9 mouse cellular contexts compared by ENCODE assay signal in genomic region chr1:155530561-155531457, GRCm38 (mm10). TPM values are rescaled to one million over a fixed set of nuclear protein-coding genes. Genes with fewer than 3 reads are reported as not detected.
DNase-seq lines count a peak whose midpoint lies in the region; ATAC-seq and TF ChIP-seq lines count a peak whose summit lies in the region.
"Had no signal": no experiment of that assay in that cellular context is flagged by ENCODE, and none has a peak within 500 bp of the region (broad histone marks: within the 10 kb centered on the region; RNA-seq: fewer than 3 reads in every experiment).

No protein-coding gene starts in this region.

- no peak for TF ChIP-seq EP300 in liver, postnatal 0 days (IDR thresholded peaks at IDR 0.05; ENCODE audit: low read depth)

- H3K27ac ChIP-seq in liver, postnatal 0 days (ENCODE audit: low read depth) = no peak overlapping the region
- no peak overlapping the region for H3K27ac ChIP-seq in liver, embryonic 11.5 days (ENCODE audit: low read depth, low read length)
- no peak overlapping the region for H3K27ac ChIP-seq in embryonic facial prominence, embryonic 11.5 days (replicated peaks; ENCODE audit: low read depth, low read length)
- peak overlapping the region; percentile 40; the same call in 1 of the 2 replicates for H3K27ac ChIP-seq in hindbrain, embryonic 13.5 days
- H3K27ac ChIP-seq in neural tube, embryonic 15.5 days (replicated peaks) = no peak overlapping the region
- H3K27ac ChIP-seq in intestine, embryonic 15.5 days = no peak overlapping the region
- H3K27ac ChIP-seq: lung, embryonic 15.5 days had no signal

- no peaks in the 10 kb centered on the region for H3K4me1 ChIP-seq in liver, postnatal 0 days (ENCODE audit: insufficient read depth)
- H3K4me1 ChIP-seq in liver, embryonic 11.5 days (replicated peaks; ENCODE audit: control insufficient read depth, insufficient read depth, low read length) = peaks cover 6% of the 10 kb centered on the region; the same call in 1 of the 2 replicates
- peaks cover 4% of the 10 kb centered on the region; the same call in 1 of the 2 replicates for H3K4me1 ChIP-seq in embryonic facial prominence, embryonic 11.5 days (ENCODE audit: control insufficient read depth, insufficient read depth, low read length)
- H3K4me1 ChIP-seq in hindbrain, embryonic 13.5 days (replicated peaks) = peaks cover 45% of the 10 kb centered on the region
- H3K4me1 ChIP-seq in neural tube, embryonic 15.5 days = peaks cover 30% of the 10 kb centered on the region
- peaks cover 12% of the 10 kb centered on the region for H3K4me1 ChIP-seq in intestine, embryonic 15.5 days (replicated peaks)

- H3K27me3 ChIP-seq in liver, postnatal 0 days (ENCODE audit: insufficient read depth, low read length) = no peaks in the 10 kb centered on the region
- 0 out of 2 replicates have a peak, but pooled peaks cover 2% of the 10 kb centered on the region for H3K27me3 ChIP-seq in liver, embryonic 11.5 days (replicated peaks; ENCODE audit: control insufficient read depth, insufficient read depth, low read length)
- no peaks in the 10 kb centered on the region for H3K27me3 ChIP-seq in embryonic facial prominence, embryonic 11.5 days (ENCODE audit: control insufficient read depth, insufficient read depth, low read length)
- H3K27me3 ChIP-seq in hindbrain, embryonic 13.5 days = peaks cover 11% of the 10 kb centered on the region
- no peaks in the 10 kb centered on the region for H3K27me3 ChIP-seq in neural tube, embryonic 15.5 days (replicated peaks)
- H3K27me3 ChIP-seq in intestine, embryonic 15.5 days (replicated peaks) = no peaks in the 10 kb centered on the region
- H3K27me3 ChIP-seq: lung, embryonic 15.5 days had no signal

- 0 out of 2 replicates have a peak overlapping the region, but pooled peaks have one; percentile 1 for H3K4me2 ChIP-seq in liver, postnatal 0 days (ENCODE audit: low read depth, low read length)
- no peak overlapping the region for H3K4me2 ChIP-seq in liver, embryonic 11.5 days
- H3K4me2 ChIP-seq in embryonic facial prominence, embryonic 11.5 days (ENCODE audit: low read depth, low read length) = no peak overlapping the region
- H3K4me2 ChIP-seq in hindbrain, embryonic 13.5 days = peak overlapping the region; percentile 39
- H3K4me2 ChIP-seq in neural tube, embryonic 15.5 days = peak overlapping the region; percentile 33
- H3K4me2 ChIP-seq in intestine, embryonic 15.5 days (replicated peaks) = no peak overlapping the region
- H3K4me2 ChIP-seq: lung, embryonic 15.5 days had no signal

- no peaks in the 10 kb centered on the region for H3K9me3 ChIP-seq in liver, postnatal 0 days (ENCODE audit: low read length)
- H3K9me3 ChIP-seq in liver, embryonic 11.5 days (ENCODE audit: control insufficient read depth, low read length) = no peaks in the 10 kb centered on the region
- H3K9me3 ChIP-seq in embryonic facial prominence, embryonic 11.5 days (replicated peaks; ENCODE audit: control insufficient read depth, low read length) = no peaks in the 10 kb centered on the region
- H3K9me3 ChIP-seq in hindbrain, embryonic 13.5 days = no peaks in the 10 kb centered on the region
- H3K9me3 ChIP-seq in neural tube, embryonic 15.5 days (replicated peaks) = no peaks in the 10 kb centered on the region
- no peaks in the 10 kb centered on the region for H3K9me3 ChIP-seq in intestine, embryonic 15.5 days
- H3K9me3 ChIP-seq: lung, embryonic 15.5 days had no signal

- H3K9ac ChIP-seq in liver, postnatal 0 days (replicated peaks) = no peak overlapping the region
- no peak overlapping the region for H3K9ac ChIP-seq in liver, embryonic 11.5 days (ENCODE audit: low read depth, low read length)
- no peak overlapping the region for H3K9ac ChIP-seq in embryonic facial prominence, embryonic 11.5 days (replicated peaks; ENCODE audit: low read length)
- H3K9ac ChIP-seq in hindbrain, embryonic 13.5 days = no peak overlapping the region
- H3K9ac ChIP-seq in neural tube, embryonic 15.5 days (replicated peaks) = no peak overlapping the region
- H3K9ac ChIP-seq in intestine, embryonic 15.5 days = no peak overlapping the region
- H3K9ac ChIP-seq: lung, embryonic 15.5 days had no signal

- no peak overlapping the region for H3K4me3 ChIP-seq in liver, postnatal 0 days (ENCODE audit: low read depth, low read length)
- no peak overlapping the region for H3K4me3 ChIP-seq in liver, embryonic 11.5 days (ENCODE audit: low read depth, low read length)
- no peak overlapping the region for H3K4me3 ChIP-seq in embryonic facial prominence, embryonic 11.5 days (ENCODE audit: low read depth, low read length)
- peak overlapping the region; percentile 1; the same call in 1 of the 2 replicates for H3K4me3 ChIP-seq in hindbrain, embryonic 13.5 days
- no peak overlapping the region for H3K4me3 ChIP-seq in neural tube, embryonic 15.5 days (replicated peaks)
- H3K4me3 ChIP-seq in intestine, embryonic 15.5 days (replicated peaks) = no peak overlapping the region
- H3K4me3 ChIP-seq: lung, embryonic 15.5 days had no signal

- no peak for TF ChIP-seq CTCF in liver, postnatal 0 days (IDR thresholded peaks at IDR 0.05; ENCODE audit: low read depth)

- ATAC-seq in liver, postnatal 0 days = no peak
- ATAC-seq in liver, embryonic 11.5 days (replicated peaks; ENCODE audit: low FRiP score) = no peak
- ATAC-seq in embryonic facial prominence, embryonic 11.5 days (replicated peaks; ENCODE audit: insufficient number of reproducible peaks, low FRiP score, low TSS enrichment, low read depth) = 0 out of 2 replicates have a peak, but pooled peaks have one; percentile 24
- ATAC-seq in hindbrain, embryonic 13.5 days (ENCODE audit: low FRiP score) = peak; percentile 30; the same call in 1 of the 2 replicates
- no peak for ATAC-seq in neural tube, embryonic 15.5 days (ENCODE audit: low FRiP score)
- ATAC-seq in monocyte, adult 5-6 weeks (replicated peaks; ENCODE audit: insufficient number of reproducible peaks, low FRiP score, low TSS enrichment, poor library complexity, severe bottlenecking) = no peak
- ATAC-seq in intestine, embryonic 15.5 days = no peak

- H3K36me3 ChIP-seq in liver, postnatal 0 days (replicated peaks; ENCODE audit: insufficient read depth, low read length) = no peaks in the 10 kb centered on the region
- no peaks in the 10 kb centered on the region for H3K36me3 ChIP-seq in liver, embryonic 11.5 days (ENCODE audit: control insufficient read depth, insufficient read depth, low read length)
- H3K36me3 ChIP-seq in embryonic facial prominence, embryonic 11.5 days (replicated peaks; ENCODE audit: control insufficient read depth, insufficient read depth, low read depth, low read length) = no peaks in the 10 kb centered on the region
- no peaks in the 10 kb centered on the region for H3K36me3 ChIP-seq in hindbrain, embryonic 13.5 days
- no peaks in the 10 kb centered on the region for H3K36me3 ChIP-seq in neural tube, embryonic 15.5 days
- no peaks in the 10 kb centered on the region for H3K36me3 ChIP-seq in intestine, embryonic 15.5 days
- H3K36me3 ChIP-seq: lung, embryonic 15.5 days had no signal

- 73% methylated on average over 21 of the region's 21 CpGs for WGBS in liver, postnatal 0 days (ENCODE audit: insufficient replicate concordance)
- WGBS in liver, embryonic 11.5 days = 73% methylated on average over 21 of the region's 21 CpGs
- 41% methylated on average over 21 of the region's 21 CpGs for WGBS in embryonic facial prominence, embryonic 11.5 days
- WGBS in hindbrain, embryonic 13.5 days = 23% methylated on average over 21 of the region's 21 CpGs
- WGBS in neural tube, embryonic 15.5 days = 31% methylated on average over 21 of the region's 21 CpGs
- WGBS in intestine, embryonic 15.5 days = 70% methylated on average over 21 of the region's 21 CpGs

- no peak for DNase-seq in liver, postnatal 0 days
- no peak for DNase-seq in liver, embryonic 11.5 days (ENCODE audit: low spot score)
- peak; percentile 39 for DNase-seq in embryonic facial prominence, embryonic 11.5 days (ENCODE audit: low spot score)
- no peak for DNase-seq in left cerebral cortex, adult 9 months (ENCODE audit: low spot score in 2 of 2)

RNA-seq across cellular contexts. Expression of gene Acbd6, which starts 27.1 kb away (rescaled TPM):
- polyA plus RNA-seq in liver, postnatal 0 days (2015; fragmentation: Nextera tagmentation; extraction: Ambion mirVana) = 34.3 and 38.3 TPM in 2 replicates
- 101 and 106 TPM in 2 replicates for polyA plus RNA-seq in liver, embryonic 11.5 days (2014; fragmentation: Nextera tagmentation; extraction: Ambion mirVana)
- polyA plus RNA-seq in embryonic facial prominence, embryonic 11.5 days (2014; fragmentation: Nextera tagmentation; extraction: Ambion mirVana) = 83.2 and 85.2 TPM in 2 replicates
- 81.2 and 83.0 TPM in 2 replicates for polyA plus RNA-seq in hindbrain, embryonic 13.5 days (2015; fragmentation: Nextera tagmentation; extraction: Ambion mirVana)
- 101 and 109 TPM in 2 replicates for polyA plus RNA-seq in neural tube, embryonic 15.5 days (2015; fragmentation: Nextera tagmentation; extraction: Ambion mirVana)
- total RNA-seq in monocyte, adult 5-6 weeks (2017) = 5.4 to 22.0 TPM (median 18.0 TPM) in 3 replicates
- polyA plus RNA-seq in intestine, embryonic 15.5 days (2015; fragmentation: Nextera tagmentation; extraction: Ambion mirVana) = 64.8 and 71.5 TPM in 2 replicates

Comparison
In these comparisons a context has a peak if more than half of its experiments do, and no peak if none do; other contexts are left out.
1. H3K4me2 ChIP-seq: peak in liver, postnatal 0 days (single experiment), hindbrain, embryonic 13.5 days (single experiment) and neural tube, embryonic 15.5 days (single experiment); none in liver, embryonic 11.5 days (single experiment), embryonic facial prominence, embryonic 11.5 days (single experiment) and intestine, embryonic 15.5 days (single experiment).
2. ATAC-seq: peak in embryonic facial prominence, embryonic 11.5 days (single experiment) and hindbrain, embryonic 13.5 days (single experiment); none in liver, postnatal 0 days (single experiment), liver, embryonic 11.5 days (single experiment), neural tube, embryonic 15.5 days (single experiment), monocyte, adult 5-6 weeks (single experiment) and intestine, embryonic 15.5 days (single experiment).